Mouse (Mus musculus) neural tube, embryonic 11.5 days (tissue): ENCODE data around the gene Serpine2. TPM values are rescaled to one million over a fixed set of nuclear protein-coding genes. Genes with fewer than 3 reads are reported as not detected.

ENCODE experiments used
- ATAC-seq: fragments of 200-750 bp; cut with Nextera tagmentation; 2 replicates; pipeline ENCODE4 v1.8.0; 2017; ENCODE audit warnings: moderate number of reproducible peaks, mild to moderate bottlenecking, moderate TSS enrichment, moderate library complexity; ENCODE audit not compliant: insufficient read depth, low FRiP score, low TSS enrichment
- DNase-seq: peaks from one replicate; pipeline ENCODE4 v3.0.0-alpha.2; 2015; ENCODE audit warnings: low spot score
- H3K27ac ChIP-seq: fragments of 300-500 bp; sonication (generic); 2 replicates; pipeline ENCODE4 v1.5.1; 2014; ENCODE audit warnings: low read depth, mild to moderate bottlenecking, low read length
- H3K27me3 ChIP-seq: fragments of 300-500 bp; sonication (generic); 2 replicates; pipeline ENCODE4 v1.6.1; 2014; ENCODE audit warnings: mild to moderate bottlenecking, low read length, mixed read lengths; ENCODE audit not compliant: control insufficient read depth, insufficient read depth
- H3K36me3 ChIP-seq: fragments of 300-500 bp; sonication (generic); 2 replicates; pipeline ENCODE4 v1.6.1; 2014; ENCODE audit warnings: mild to moderate bottlenecking, low read length, moderate library complexity, mixed read lengths; ENCODE audit not compliant: control insufficient read depth, insufficient read depth
- H3K4me1 ChIP-seq: fragments of 300-500 bp; sonication (generic); 2 replicates; pipeline ENCODE4 v1.6.1; 2014; ENCODE audit warnings: low read length, mixed read lengths; ENCODE audit not compliant: control insufficient read depth, insufficient read depth
- H3K4me2 ChIP-seq: fragments of 300-500 bp; sonication (generic); 2 replicates; pipeline ENCODE4 v1.6.1; 2014; ENCODE audit warnings: low read depth, mild to moderate bottlenecking, moderate library complexity
- H3K4me3 ChIP-seq: fragments of 300-500 bp; sonication (generic); 2 replicates; pipeline ENCODE4 v1.5.1; 2014; ENCODE audit warnings: low read depth, low read length
- H3K9ac ChIP-seq: fragments of 300-500 bp; sonication (generic); 2 replicates; pipeline ENCODE4 v1.6.1; 2014; ENCODE audit warnings: mild to moderate bottlenecking, low read length
- H3K9me3 ChIP-seq: fragments of 300-500 bp; sonication (generic); 2 replicates; pipeline ENCODE4 v1.6.1; 2016; ENCODE audit warnings: low read length; ENCODE audit not compliant: control insufficient read depth
- WGBS: fragments of 180-500 bp; shearing (Covaris S2); extraction: QIAGEN DNeasy Blood & Tissue Kit; methylation state at CpG from one replicate; pipeline ENCODE4 v1.1.7; 2014; 5-methylcytosine and 5-hydroxymethylcytosine counted together
- polyA plus RNA-seq: library from polyadenylated mRNA; unstranded; fragments of >200 nt; fragmentation: Nextera tagmentation; extraction: Ambion mirVana; gene quantifications from 2 replicates; pipeline ENCODE4 v1.2.1, GENCODE M21; 2014

Serpine2 gene
- polyA plus RNA-seq, 1 experiment from 2014 or later: 116 TPM

DNA sequence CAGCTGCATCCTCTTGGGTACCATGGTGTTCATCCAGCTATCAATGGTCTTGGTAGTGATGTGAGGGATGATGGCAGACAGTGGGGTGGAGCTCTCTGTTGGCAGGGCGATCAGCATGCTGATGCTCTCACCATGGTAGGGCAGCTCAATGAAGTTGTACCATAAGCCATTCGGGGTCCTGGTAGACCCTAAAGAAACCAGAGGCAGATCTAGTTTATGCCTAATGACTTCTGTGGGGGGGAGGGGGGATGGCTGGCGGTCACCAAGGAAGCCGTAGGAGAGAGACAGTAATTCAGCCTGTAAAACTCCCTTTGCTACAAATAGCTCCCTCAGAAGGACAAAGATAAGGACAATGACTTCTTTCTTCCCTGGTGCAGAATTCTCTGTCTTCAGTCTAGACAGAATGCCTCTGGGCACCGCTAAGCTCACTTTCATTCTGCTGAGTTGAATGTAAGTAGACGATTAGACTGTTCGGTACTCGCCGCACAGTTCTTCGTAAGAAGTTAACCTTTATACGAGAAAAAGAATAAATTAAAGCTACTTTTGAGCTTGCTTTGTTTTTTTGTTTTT lies 58.0 kb downstream of the Serpine2 start:
- H3K4me2 ChIP-seq: no peak overlapping the region
- H3K36me3 ChIP-seq: no peaks in the 10 kb centered on the region
- no peak overlapping the region for H3K9ac ChIP-seq
- DNase-seq (peak; percentile 30), ATAC-seq (peak; percentile 82)
- no peaks in the 10 kb centered on the region for H3K9me3 ChIP-seq
- H3K27me3 ChIP-seq: no peaks in the 10 kb centered on the region
- H3K27ac ChIP-seq: no peak overlapping the region
- 49% methylated on average over 11 of the region's 11 CpGs for WGBS
- no peak overlapping the region for H3K4me3 ChIP-seq
- no peaks in the 10 kb centered on the region for H3K4me1 ChIP-seq

DNA sequence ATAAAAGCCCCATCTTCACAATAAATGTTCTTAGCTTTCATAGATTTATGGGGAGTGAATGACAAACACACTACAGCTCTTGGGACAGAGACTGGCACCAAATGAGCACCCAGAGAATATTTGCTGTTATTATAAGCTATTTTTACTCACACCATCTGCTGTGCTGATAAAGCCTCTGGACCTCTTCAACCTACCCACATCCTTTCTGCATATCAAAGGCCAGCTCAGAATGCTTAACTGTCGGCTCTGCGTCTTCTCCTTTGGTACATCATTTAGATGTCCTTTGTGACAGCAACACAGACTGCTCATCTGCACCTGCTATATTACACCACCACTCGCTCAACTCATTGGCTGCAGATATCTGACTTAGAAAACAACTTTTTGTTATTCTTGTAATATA lies 63.9 kb downstream of the Serpine2 start:
- ATAC-seq (no peak), DNase-seq (no peak)
- no peaks in the 10 kb centered on the region for H3K27me3 ChIP-seq
- no peak overlapping the region for H3K27ac ChIP-seq
- H3K36me3 ChIP-seq: no peaks in the 10 kb centered on the region
- H3K9me3 ChIP-seq: no peaks in the 10 kb centered on the region
- 86% methylated on average over 3 of the region's 3 CpGs for WGBS
- no peaks in the 10 kb centered on the region for H3K4me1 ChIP-seq
- H3K4me3 ChIP-seq: no peak overlapping the region
- no peak overlapping the region for H3K9ac ChIP-seq
- H3K4me2 ChIP-seq: no peak overlapping the region

DNA sequence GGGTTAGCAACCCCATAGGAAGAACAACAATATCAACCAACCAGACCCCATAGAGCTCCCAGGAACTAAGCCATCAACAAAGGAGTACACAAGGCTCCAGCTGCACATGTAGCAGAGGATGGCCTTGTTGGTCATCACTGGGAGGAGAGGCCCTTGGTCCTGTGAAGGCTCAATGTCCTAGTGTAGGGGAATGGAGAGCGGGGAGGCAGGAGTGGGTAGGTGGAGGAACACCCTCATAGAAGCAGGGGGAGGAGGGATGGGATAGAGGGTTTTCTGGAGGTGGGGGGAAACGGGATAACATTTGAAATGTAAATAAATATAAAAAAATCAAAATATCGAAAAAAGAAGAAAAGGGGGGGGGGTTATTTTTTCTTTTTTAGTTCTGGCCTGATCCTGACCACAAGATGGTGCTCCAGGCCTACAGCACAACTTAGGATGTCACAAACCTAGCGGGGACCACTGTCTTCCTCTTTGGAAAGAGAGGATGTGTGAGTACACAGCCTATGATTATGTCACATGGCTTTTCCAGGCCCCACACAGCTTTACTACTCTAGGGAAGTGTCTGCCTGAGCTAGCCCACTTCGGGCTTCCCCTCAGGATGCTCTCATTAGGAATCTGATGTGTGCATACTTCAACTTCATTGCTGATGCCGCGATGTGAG lies 74.6 kb downstream of the Serpine2 start:
- H3K9me3 ChIP-seq: no peaks in the 10 kb centered on the region
- H3K4me3 ChIP-seq: no peak overlapping the region
- DNase-seq (peak; percentile 34), ATAC-seq (peak; percentile 50; the same call in 1 of the 2 replicates)
- peaks cover 8% of the 10 kb centered on the region for H3K36me3 ChIP-seq
- H3K4me1 ChIP-seq: no peaks in the 10 kb centered on the region
- 70% methylated on average over 7 of the region's 7 CpGs for WGBS
- no peaks in the 10 kb centered on the region for H3K27me3 ChIP-seq
- H3K9ac ChIP-seq: no peak overlapping the region
- no peak overlapping the region for H3K27ac ChIP-seq
- no peak overlapping the region for H3K4me2 ChIP-seq

DNA sequence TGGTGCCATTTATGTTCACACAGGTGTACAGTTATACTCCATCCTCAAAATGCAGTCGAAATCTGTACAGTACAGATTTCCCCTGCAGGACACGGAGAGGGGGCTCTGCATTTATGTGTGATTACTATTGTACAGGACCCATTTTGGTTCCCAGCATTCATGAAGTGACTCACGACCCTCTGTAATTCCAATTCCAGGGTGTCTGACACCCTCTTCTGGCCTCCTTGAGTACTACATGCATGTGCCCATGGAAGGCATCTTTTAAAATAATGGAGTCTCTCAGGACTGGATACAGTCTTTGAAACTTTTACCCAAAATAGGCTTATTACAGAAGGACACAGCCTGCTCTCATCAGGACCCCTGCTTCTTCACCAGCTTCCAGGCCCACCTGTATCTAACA lies 78.5 kb downstream of the Serpine2 start:
- H3K36me3 ChIP-seq: peaks cover 11% of the 10 kb centered on the region

DNA sequence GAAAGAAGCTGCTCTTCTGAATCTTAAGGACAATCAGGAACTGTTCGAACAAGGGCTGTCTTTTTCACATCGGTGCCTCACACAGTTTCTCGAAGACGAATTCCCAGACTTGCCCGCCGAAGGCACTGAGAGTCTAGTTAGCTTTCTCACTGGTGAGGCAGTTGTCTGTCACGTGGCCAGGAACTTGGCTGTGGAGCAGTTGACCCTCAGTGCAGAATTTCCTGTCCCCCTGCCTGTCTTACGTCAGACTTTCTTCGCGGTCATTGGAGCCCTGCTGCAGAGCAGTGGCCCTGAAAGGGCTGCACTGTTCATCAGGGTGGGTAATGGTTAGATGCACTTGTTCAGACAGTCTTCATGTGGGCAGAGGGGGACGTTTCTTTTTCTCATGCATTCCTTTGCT lies 83.0 kb downstream of the Serpine2 start:
- Histone ChIP-seq H3K27ac (no peak overlapping the region), H3K27me3 (no peaks in the 10 kb centered on the region), H3K4me1 (peaks cover 2% of the 10 kb centered on the region; the same call in 1 of the 2 replicates), H3K4me2 (no peak overlapping the region), H3K9ac (no peak overlapping the region), H3K36me3 (peaks cover 11% of the 10 kb centered on the region), H3K4me3 (no peak overlapping the region), H3K9me3 (no peaks in the 10 kb centered on the region)
- WGBS: 84% methylated on average over 11 of the region's 11 CpGs
- no peak for DNase-seq
- ATAC-seq: no peak

More for the DNA sequence above, 78.5 kb downstream of the Serpine2 start:
- Histone ChIP-seq H3K9me3 (no peaks in the 10 kb centered on the region), H3K9ac (no peak overlapping the region), H3K4me1 (no peaks in the 10 kb centered on the region), H3K27ac (no peak overlapping the region), H3K4me3 (no peak overlapping the region), H3K27me3 (no peaks in the 10 kb centered on the region), H3K4me2 (no peak overlapping the region)
- WGBS: 86% methylated on average over 3 of the region's 3 CpGs
- no peak for ATAC-seq
- DNase-seq: peak; percentile 17

DNA sequence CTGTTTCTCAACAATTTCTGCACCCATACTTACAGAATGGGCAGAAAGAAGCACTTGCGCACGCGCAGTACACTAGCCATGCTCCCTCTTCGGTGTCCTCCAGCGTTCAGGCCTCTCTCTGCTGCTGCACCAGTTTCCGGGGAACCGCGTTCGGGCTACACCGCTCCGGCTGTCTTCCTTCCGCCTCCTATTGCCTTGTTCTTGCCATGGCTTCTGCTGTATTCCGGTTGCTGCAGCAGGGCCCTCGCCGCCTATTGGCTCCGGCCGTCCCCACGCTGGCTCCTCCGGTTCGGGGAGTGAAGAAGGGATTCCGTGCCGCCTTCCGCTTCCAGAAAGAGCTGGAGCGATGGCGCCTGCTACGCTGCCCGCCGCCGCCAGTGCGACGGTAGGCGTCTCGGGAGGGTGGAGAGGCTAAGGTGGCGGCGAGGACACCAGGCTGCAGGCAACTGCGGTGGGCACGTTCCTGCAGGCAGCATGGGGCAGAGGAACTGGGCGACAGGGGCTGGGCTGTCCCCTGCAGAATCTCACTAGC lies 85.0 kb downstream of the Serpine2 start, which contains the start of the genes Mrpl44 and Wdfy1:
Gene Mrpl44 (plus strand): TSS at position 92 of the 532 bp plus-strand sequence.
Gene Wdfy1 (minus strand): TSS at position 217 of the 532 bp plus-strand sequence.
- Histone ChIP-seq H3K27me3 (no peaks in the 10 kb centered on the region), H3K36me3 (0 out of 2 replicates have a peak, but pooled peaks cover 2% of the 10 kb centered on the region), H3K9me3 (no peaks in the 10 kb centered on the region), H3K27ac (peak within 1 kb of the TSS; percentile 80), H3K4me3 (peak within 1 kb of the TSS; percentile 72), H3K4me2 (peak within 1 kb of the TSS; percentile 44), H3K4me1 (peaks cover 2% of the 10 kb centered on the region; the same call in 1 of the 2 replicates), H3K9ac (peak within 1 kb of the TSS; percentile 84)
- WGBS: under 1% methylated on average over 38 of the region's 38 CpGs
- peak; percentile 99 for ATAC-seq
- DNase-seq: peak; percentile 96

DNA sequence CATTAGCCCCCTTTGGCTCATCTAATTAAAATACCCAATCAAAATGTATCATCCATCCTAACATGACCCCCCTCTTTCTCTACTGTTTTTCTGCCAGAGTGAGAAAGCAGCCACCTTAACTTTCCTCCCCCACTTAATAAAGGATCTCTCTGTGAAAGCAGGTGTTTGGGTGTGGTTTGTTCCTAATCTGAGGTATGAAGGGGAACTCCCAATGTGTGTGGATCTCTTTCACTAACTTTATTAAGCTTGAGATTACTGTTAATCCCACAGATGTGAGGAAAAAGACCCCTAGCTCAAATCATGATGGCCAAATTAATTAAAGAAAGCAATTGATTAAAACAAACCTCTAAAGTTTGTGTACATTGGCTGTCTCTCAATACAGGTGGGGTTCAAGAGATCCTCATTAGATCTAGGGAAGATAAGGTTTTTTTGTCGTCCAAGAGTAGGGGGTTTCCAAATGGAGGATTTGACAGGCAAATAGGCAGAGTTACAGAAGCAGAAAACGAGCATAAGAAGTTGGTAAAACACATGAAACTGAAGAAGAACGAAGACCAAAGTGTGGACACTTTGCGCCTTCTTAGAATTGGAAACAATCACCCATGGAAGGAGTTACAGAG lies 86.7 kb downstream of the Serpine2 start:
- no peaks in the 10 kb centered on the region for H3K27me3 ChIP-seq
- no peaks in the 10 kb centered on the region for H3K9me3 ChIP-seq
- no peak for DNase-seq
- no peak overlapping the region for H3K27ac ChIP-seq
- H3K4me1 ChIP-seq: peaks cover 2% of the 10 kb centered on the region; the same call in 1 of the 2 replicates
- 0 out of 2 replicates have a peak, but pooled peaks cover 2% of the 10 kb centered on the region for H3K36me3 ChIP-seq
- no peak overlapping the region for H3K4me2 ChIP-seq
- no peak overlapping the region for H3K4me3 ChIP-seq
- no peak for ATAC-seq
- no peak overlapping the region for H3K9ac ChIP-seq
- whole genome bisulfite sequencing: 77% methylated on average over 4 of the region's 4 CpGs

DNA sequence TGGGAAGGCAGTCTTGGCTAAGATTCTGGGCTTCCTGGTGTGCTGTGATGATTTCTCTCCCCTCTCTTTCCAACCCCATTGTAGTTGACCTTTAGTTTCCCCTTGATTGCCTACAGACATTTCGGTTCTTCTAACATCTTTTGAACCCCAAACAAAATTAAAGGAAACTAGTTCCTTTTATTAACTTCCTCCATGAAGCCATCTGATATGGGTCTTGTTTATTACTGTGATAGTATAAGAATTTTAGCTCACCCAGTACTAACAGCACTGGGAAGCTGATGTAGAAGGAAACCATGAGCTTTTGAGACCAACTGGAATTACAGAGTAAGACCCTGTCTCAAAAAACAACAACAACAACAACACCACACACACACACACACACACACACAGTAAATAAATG lies 92.7 kb downstream of the Serpine2 start:
- DNase-seq: no peak
- no peaks in the 10 kb centered on the region for H3K9me3 ChIP-seq
- 57% methylated on average over 1 of the region's 1 CpGs for WGBS
- ATAC-seq: no peak
- no peaks in the 10 kb centered on the region for H3K4me1 ChIP-seq
- H3K27ac ChIP-seq: no peak overlapping the region
- H3K27me3 ChIP-seq: no peaks in the 10 kb centered on the region
- H3K4me3 ChIP-seq: no peak overlapping the region
- H3K36me3 ChIP-seq: no peaks in the 10 kb centered on the region
- no peak overlapping the region for H3K4me2 ChIP-seq
- no peak overlapping the region for H3K9ac ChIP-seq
